Mouse (Mus musculus): ENCODE measurements around the gene Rora.

DNA sequence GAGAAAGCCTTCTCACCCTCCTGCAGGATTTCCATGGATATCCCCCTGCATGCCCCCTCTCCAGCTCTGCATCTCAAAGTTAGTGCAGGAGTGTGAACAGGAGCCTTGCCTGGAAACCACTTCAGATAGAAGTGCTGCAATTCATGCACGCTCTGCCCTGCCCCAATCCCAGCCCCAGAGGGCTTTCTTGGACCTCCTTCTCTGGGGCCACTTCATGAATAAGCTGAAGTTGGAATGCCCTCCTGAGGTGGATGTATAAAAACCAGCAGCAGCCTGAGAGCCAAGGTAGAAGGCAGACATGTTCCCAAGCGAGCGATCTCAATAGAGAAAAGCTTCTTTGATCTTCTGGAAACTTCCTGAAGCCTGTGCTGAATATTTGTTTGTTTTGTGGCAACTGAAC lies 572.8 kb downstream of the Rora start:
- TF ChIP-seq CTCF (IDR thresholded peaks at IDR 0.05; ENCODE audit: low read depth, low read length) (no peak), POLR2A (IDR thresholded peaks at IDR 0.05; ENCODE audit: borderline replicate concordance, low read depth, low read length) (no peak)
